Mouse (Mus musculus): ENCODE results near the gene Crebbp.
"Not testable (repeated sequence)": the region's sequence is repeated elsewhere in the genome, so short reads cannot be mapped to it uniquely, and the experiment has no call there.

Gene Crebbp

GRCm38 (mm10) chr16:4138541-4138940, 75.3 kb downstream of the Crebbp start:
- no peak for DNase-seq

- DNase-seq: no peak
Measured at GRCm38 (mm10) chr16:4133754-4134153, 80.0 kb downstream of the Crebbp start.

GRCm38 (mm10) chr16:4128894-4129293, 84.9 kb downstream of the Crebbp start:
- DNase-seq: no peak

- DNase-seq: peak; percentile 18
Measured at GRCm38 (mm10) chr16:4117072-4117471, 96.7 kb downstream of the Crebbp start.

- no peak for DNase-seq
Measured at GRCm38 (mm10) chr16:4100374-4100773, 113.4 kb downstream of the Crebbp start.

- no peak for DNase-seq
Measured at GRCm38 (mm10) chr16:4097521-4097920, 116.3 kb downstream of the Crebbp start.

- no peak for DNase-seq
Measured at GRCm38 (mm10) chr16:4096898-4097297, 116.9 kb downstream of the Crebbp start.

- DNase-seq: no peak
Measured at GRCm38 (mm10) chr16:4096141-4096540, 117.7 kb downstream of the Crebbp start.

- no peak for DNase-seq
Measured at GRCm38 (mm10) chr16:4087214-4087913, 126.4 kb downstream of the Crebbp start.

GRCm38 (mm10) chr16:4085851-4086387, 127.9 kb downstream of the Crebbp start:
- no peak for DNase-seq

- DNase-seq: no peak
Measured at GRCm38 (mm10) chr16:4085051-4085450, 128.7 kb downstream of the Crebbp start.

- DNase-seq: not testable (repeated sequence)
Measured at GRCm38 (mm10) chr16:4080419-4080818, 133.4 kb downstream of the Crebbp start.

GRCm38 (mm10) chr16:4079656-4080055, 134.1 kb downstream of the Crebbp start:
- no peak for DNase-seq

GRCm38 (mm10) chr16:4078302-4078701, 135.5 kb downstream of the Crebbp start:
- DNase-seq: not testable (repeated sequence)

GRCm38 (mm10) chr16:4077384-4078061, 136.3 kb downstream of the Crebbp start, which contains the start of gene Trap1:
Gene Trap1 (minus strand): TSS chr16:4077827.
- peak; percentile 95 for DNase-seq

GRCm38 (mm10) chr16:4074836-4075235, 139.0 kb downstream of the Crebbp start:
- DNase-seq: no peak

GRCm38 (mm10) chr16:4074297-4074696, 139.5 kb downstream of the Crebbp start:
- DNase-seq: no peak

- peak; percentile 52 for DNase-seq
Measured at GRCm38 (mm10) chr16:4068588-4068987, 145.2 kb downstream of the Crebbp start.

- DNase-seq: no peak
Measured at GRCm38 (mm10) chr16:4064945-4065344, 148.9 kb downstream of the Crebbp start.

GRCm38 (mm10) chr16:4053811-4054210, 160.0 kb downstream of the Crebbp start:
- DNase-seq: no peak

- no peak for DNase-seq
Measured at GRCm38 (mm10) chr16:4052601-4053000, 161.2 kb downstream of the Crebbp start.

- DNase-seq: no peak
Measured at GRCm38 (mm10) chr16:4045524-4045923, 168.3 kb downstream of the Crebbp start.

GRCm38 (mm10) chr16:4044093-4044492, 169.7 kb downstream of the Crebbp start:
- DNase-seq: no peak

- DNase-seq: no peak
Measured at GRCm38 (mm10) chr16:4041646-4042045, 172.2 kb downstream of the Crebbp start.

All from right cerebral cortex, postnatal 4 days (tissue).